Mouse (Mus musculus) kidney, postnatal 0 days (tissue): ENCODE measurements around the gene Rnf11. TPM values are rescaled to one million over a fixed set of nuclear protein-coding genes. Genes with fewer than 3 reads are reported as not detected.
"Not testable (repeated sequence)": the region's sequence is repeated elsewhere in the genome, so short reads cannot be mapped to it uniquely, and the experiment has no call there.

Experiments
- ATAC-seq: fragments of 200-750 bp; cut with Nextera tagmentation; replicated peaks from 2 replicates; pipeline ENCODE4 v1.8.0; 2017; ENCODE audit warnings: low read depth, moderate number of reproducible peaks, moderate TSS enrichment, moderate library complexity; ENCODE audit not compliant: low FRiP score
- DNase-seq: peaks from one replicate; pipeline ENCODE4 v3.0.0-alpha.2; 2016; ENCODE audit warnings: low spot score
- H3K27ac ChIP-seq: fragments of 300-500 bp; sonication (generic); 2 replicates; pipeline ENCODE4 v1.5.1; 2014; ENCODE audit warnings: mild to moderate bottlenecking
- H3K27me3 ChIP-seq: fragments of 300-500 bp; sonication (generic); 2 replicates; pipeline ENCODE4 v1.6.1; 2014; ENCODE audit warnings: low read length, mixed read lengths; ENCODE audit not compliant: insufficient read depth
- H3K36me3 ChIP-seq: fragments of 300-500 bp; sonication (generic); 2 replicates; pipeline ENCODE4 v1.6.1; 2014; ENCODE audit warnings: low read length, mixed read lengths; ENCODE audit not compliant: insufficient read depth
- H3K4me1 ChIP-seq: fragments of 300-500 bp; sonication (generic); replicated peaks from 2 replicates; pipeline ENCODE4 v1.6.1; 2014; ENCODE audit warnings: antibody characterized with exemption, low read length, mixed read lengths; ENCODE audit not compliant: insufficient read depth
- H3K4me2 ChIP-seq: fragments of 300-500 bp; sonication (generic); 2 replicates; pipeline ENCODE4 v1.6.1; 2014; ENCODE audit warnings: mild to moderate bottlenecking, low read length, moderate library complexity, mixed read lengths
- H3K4me3 ChIP-seq: fragments of 300-500 bp; sonication (generic); replicated peaks from 2 replicates; pipeline ENCODE4 v1.5.1; 2014; ENCODE audit warnings: low read depth, low read length
- H3K9ac ChIP-seq: fragments of 300-500 bp; sonication (generic); 2 replicates; pipeline ENCODE4 v1.6.1; 2014; ENCODE audit warnings: low read depth, low read length
- H3K9me3 ChIP-seq: fragments of 300-500 bp; sonication (generic); replicated peaks from 2 replicates; pipeline ENCODE4 v1.6.1; 2016; ENCODE audit warnings: low read length, inconsistent platforms, mixed read lengths
- CTCF ChIP-seq: IDR thresholded peaks from 2 replicates; pipeline ENCODE4 v1.5.1; 2016; ENCODE audit warnings: antibody characterized with exemption, low read depth, mild to moderate bottlenecking, moderate library complexity
- WGBS: fragments of 180-500 bp; shearing (Covaris S2); extraction: QIAGEN DNeasy Blood & Tissue Kit; methylation state at CpG from one replicate; pipeline ENCODE4 v1.1.7; 2014; 5-methylcytosine and 5-hydroxymethylcytosine counted together
- polyA plus RNA-seq: library from polyadenylated mRNA; unstranded; fragments of >200 nt; fragmentation: Nextera tagmentation; extraction: Ambion mirVana; gene quantifications from 2 replicates; pipeline ENCODE4 v1.2.1, GENCODE M21; 2015

Gene Rnf11
- polyA plus RNA-seq, 1 experiment from 2014 or later = 57.5 TPM

GRCm38 (mm10) chr4:109404908-109405307, 79.6 kb downstream of the Rnf11 start:
- TF ChIP-seq CTCF = 0 out of 2 replicates have a peak, but pooled peaks have one; percentile 14
- not testable (repeated sequence) for H3K27ac ChIP-seq, ATAC-seq, H3K4me1 ChIP-seq, H3K9me3 ChIP-seq, DNase-seq, H3K4me2 ChIP-seq, H3K9ac ChIP-seq, H3K36me3 ChIP-seq, H3K27me3 ChIP-seq, H3K4me3 ChIP-seq
- WGBS = 91% methylated on average over 3 of the region's 3 CpGs

DNA sequence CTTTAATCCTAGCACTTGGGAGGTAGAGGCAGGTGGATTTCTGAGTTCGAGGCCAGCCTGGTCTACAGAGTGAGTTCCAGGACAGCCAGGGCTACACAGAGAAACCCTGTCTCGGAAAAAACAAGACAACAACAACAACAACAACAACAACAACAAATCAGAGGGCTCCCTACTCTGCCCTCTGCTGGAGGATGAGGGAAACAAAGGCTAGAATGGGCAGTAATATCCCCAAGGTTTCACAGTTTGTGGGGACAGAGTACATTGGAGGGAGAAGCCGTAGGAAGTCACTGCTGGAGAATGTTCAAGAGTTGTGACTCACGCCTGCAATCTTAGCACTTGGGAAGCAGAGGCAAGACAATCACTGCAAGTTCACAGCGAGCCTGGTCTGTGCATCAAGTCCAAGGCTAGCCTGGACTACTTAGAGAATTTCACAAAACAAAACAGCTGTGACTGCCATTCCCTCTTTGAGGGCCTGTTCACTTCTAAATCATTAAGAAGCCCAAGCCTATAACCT, 83.3 kb downstream of the Rnf11 start:
- DNase-seq (no peak), ATAC-seq (no peak)
- 79% methylated on average over 5 of the region's 5 CpGs for WGBS
- Histone ChIP-seq H3K27me3 (no peaks in the 10 kb centered on the region), H3K9ac (no peak overlapping the region), H3K36me3 (no peaks in the 10 kb centered on the region), H3K27ac (no peak overlapping the region), H3K4me2 (no peak overlapping the region), H3K4me3 (no peak overlapping the region), H3K4me1 (no peaks in the 10 kb centered on the region), H3K9me3 (no peaks in the 10 kb centered on the region)
- peak; percentile 41; the same call in 1 of the 2 replicates for TF ChIP-seq CTCF

Other genes starting within 250 kb of the Rnf11 start
- 26.6 and 30.5 TPM in 2 replicates for gene Eps15, start 204.5 kb downstream of the Rnf11 start, polyA plus RNA-seq
- gene Ttc39a, start 78.1 kb downstream of the Rnf11 start, polyA plus RNA-seq = 2.6 and 3.0 TPM in 2 replicates
- not detected in 2 replicates for gene 4930522H14Rik, start 46.6 kb upstream of the Rnf11 start, polyA plus RNA-seq
- 5.9 and 7.2 TPM in 2 replicates for gene Cdkn2c, start 182.5 kb upstream of the Rnf11 start, polyA plus RNA-seq
- 22.2 and 22.6 TPM in 2 replicates for gene Faf1, start 191.9 kb upstream of the Rnf11 start, polyA plus RNA-seq